Mouse (Mus musculus): Measurements from ENCODE around the gene Ccl20.
A peak's percentile ranks its signal among the peaks of the same experiment; 100 is the strongest.

Ccl20 gene

DNA sequence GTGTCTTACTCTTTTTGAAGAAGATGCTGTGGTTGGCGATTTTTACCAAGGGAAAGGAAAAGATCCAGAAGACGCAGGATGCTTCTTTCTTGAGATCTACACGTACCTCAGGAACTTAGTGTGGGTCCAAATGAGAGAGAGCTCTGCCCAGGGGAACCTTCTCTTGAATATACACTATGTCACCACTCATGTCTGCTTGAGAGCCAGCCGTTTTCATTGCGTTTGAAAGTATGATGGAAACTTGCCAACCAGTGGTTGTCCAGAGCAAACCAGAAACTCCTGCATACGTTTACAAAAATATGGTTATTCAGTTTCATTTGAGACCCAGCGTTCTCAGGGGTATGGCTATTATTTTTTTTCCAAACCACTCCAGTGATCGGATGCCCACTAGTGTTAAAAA, 24.9 kb downstream of the Ccl20 start:
- no peak for DNase-seq (ENCODE audit: low spot score)

DNA sequence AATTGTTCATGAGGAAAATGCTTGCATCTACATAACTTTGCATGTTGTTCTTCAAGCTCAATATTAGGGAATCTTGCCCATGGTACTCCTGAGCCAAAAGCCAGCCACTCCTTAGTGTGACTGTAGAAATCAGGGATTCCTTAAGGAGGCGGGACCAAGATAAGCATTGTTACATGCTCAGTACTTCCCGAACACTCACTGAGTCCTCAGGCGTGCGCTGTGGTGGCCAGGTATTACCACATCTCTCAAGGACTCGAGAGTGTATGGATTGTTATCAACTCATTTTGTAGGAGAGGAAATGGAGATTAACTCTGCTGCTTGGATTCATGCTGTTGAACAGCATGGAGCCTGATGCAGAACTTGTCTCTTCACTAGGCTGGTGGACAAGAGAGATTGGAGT, 25.5 kb downstream of the Ccl20 start:
- DNase-seq (ENCODE audit: low spot score) = no peak

DNA sequence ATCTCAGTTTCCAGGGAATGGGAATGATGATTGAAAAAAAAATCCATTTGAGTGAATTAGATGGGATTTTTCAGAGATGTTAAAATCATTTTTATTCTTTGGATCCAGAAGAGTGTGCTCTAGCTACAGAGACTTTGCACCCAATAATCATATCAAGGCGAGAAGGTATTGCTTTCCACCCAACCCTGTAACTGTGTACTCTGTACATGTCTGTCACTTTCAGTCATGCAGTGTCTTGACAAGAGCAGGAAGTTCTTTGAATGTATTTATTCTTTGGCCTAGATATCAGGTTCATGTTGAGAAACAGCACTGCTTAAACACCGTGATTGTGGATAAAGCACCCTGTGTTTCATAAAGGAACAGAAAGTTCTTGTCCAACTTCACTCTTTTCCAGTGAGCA, 30.0 kb downstream of the Ccl20 start:
- no peak for DNase-seq (ENCODE audit: low spot score)

DNA sequence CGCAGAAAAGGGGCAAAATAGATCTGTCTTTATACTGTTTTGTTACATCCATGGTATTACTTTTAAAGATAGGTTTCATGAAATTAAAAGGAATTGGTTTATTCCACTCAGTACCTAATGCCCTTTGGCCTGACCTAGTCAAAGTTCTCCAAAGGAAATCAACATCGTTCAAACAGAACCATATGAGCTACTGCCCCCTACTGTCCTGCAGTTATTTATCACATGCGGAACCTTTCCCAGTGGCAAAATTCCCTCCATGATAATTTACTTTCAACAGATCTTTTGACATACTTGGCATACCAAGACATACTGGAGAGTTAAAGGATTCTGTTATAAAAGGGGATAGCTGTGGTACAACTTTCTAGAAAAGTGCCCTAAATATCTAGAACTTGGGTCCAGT, 33.7 kb downstream of the Ccl20 start:
- no peak for DNase-seq (ENCODE audit: low spot score)

DNA sequence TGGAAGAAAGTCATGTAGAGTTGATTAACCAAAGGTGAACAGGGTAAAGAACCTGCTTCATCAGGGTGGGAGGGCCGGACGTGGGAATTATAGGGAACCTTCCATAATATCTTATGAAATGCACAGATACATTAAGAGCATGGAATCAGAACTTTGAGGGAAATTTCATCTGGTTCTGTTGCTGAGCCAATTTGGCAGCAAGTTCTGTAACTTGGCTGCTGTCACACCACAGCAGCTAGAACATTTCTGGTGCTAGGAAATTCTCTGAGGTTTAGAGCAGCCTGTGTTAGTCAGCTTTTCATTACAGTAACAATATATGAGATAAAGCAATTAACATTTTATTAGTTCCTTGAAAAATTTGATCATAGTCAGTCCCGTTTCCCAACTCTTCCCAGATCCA, 36.4 kb downstream of the Ccl20 start:
- peak; percentile 33 for DNase-seq (ENCODE audit: low spot score)

DNA sequence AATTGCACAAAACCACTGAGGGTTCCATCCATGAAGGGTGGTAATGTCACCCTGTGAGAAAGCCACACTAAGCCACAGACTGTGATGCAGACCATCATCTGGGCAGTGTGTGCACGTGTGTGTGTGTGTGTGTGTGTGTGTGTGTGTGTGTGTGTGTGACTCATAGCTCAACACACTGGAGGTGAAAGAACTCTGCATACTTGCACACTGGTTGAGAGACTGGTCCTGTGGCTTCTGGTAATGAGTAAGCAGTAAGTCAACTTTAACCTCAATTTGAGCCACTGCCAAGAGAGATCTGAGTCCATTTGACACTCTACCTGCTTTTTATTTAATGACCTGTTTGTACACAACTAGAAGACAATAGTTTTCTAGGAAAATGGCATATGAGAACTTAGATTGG, 40.3 kb downstream of the Ccl20 start:
- no peak for DNase-seq (ENCODE audit: low spot score)

DNA sequence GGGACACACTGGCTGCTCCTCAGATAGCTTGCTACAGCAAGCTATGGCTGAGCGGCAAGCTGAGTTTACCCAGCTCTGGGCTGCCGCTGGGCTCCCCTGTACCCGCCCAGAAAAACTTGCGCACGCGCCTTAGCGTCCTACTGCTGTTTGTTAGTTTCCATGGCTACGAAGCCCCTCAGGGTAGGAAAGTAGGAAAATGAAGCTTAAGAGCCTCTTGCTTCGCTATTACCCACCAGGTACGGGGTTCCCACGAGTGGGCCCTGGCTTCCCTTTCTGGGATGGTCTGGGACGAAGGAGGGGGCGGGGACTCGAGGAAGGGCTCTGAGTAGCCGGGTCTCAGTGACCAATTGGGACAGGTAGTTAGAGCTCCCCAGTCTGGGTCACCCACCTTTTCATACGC, 43.0 kb downstream of the Ccl20 start, which contains the start of gene Daw1:
Gene Daw1, plus strand, starts transcription at position 150 of the 400 bp plus-strand sequence.
- peak; percentile 36 for DNase-seq (ENCODE audit: low spot score)

DNA sequence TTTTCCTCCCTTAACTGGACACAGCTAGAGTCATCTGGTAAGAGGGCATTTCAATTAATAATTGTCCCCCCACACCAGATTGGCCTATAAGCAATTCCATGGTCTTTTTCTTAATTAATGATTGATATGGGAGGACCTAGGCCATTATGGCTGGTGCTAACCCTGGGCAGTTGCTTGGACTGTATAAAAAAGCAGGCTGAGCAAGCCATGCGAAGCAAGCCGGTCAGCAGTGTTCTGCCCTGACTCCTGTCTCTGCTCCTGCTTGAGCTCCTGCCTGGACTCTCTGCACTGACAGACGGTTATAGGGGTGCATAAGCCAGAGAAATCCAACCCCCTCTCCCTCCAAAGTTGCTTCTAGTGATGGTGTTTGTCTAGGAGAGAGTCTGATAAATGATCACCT, 45.1 kb downstream of the Ccl20 start:
- no peak for DNase-seq (ENCODE audit: low spot score)

DNA sequence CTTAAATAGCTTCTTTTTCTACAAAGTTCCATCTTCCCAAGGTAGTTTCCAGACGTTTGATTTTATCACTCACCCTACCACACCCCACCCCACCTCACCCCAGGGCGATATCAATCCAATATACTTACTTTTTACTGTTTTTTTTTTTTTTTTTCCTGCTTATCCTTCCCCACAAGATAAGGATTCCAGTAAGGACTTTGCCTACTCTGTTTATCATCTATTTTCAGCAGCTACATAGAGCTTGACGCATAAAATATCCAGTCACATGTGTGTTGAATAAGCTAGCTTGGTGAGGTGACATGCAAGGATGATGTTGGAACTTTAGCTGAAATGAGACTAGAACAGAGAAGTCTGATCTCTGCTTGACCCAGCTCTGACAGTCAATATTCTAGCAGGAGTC, 47.5 kb downstream of the Ccl20 start:
- no peak for DNase-seq (ENCODE audit: low spot score)

Measured in layer of hippocampus, adult 11-12 months (tissue).